Mouse (Mus musculus): Measurements from ENCODE around the gene Serpina9.
"Not testable (repeated sequence)": the region's sequence is repeated elsewhere in the genome, so short reads cannot be mapped to it uniquely, and the experiment has no call there.

Gene Serpina9

DNA sequence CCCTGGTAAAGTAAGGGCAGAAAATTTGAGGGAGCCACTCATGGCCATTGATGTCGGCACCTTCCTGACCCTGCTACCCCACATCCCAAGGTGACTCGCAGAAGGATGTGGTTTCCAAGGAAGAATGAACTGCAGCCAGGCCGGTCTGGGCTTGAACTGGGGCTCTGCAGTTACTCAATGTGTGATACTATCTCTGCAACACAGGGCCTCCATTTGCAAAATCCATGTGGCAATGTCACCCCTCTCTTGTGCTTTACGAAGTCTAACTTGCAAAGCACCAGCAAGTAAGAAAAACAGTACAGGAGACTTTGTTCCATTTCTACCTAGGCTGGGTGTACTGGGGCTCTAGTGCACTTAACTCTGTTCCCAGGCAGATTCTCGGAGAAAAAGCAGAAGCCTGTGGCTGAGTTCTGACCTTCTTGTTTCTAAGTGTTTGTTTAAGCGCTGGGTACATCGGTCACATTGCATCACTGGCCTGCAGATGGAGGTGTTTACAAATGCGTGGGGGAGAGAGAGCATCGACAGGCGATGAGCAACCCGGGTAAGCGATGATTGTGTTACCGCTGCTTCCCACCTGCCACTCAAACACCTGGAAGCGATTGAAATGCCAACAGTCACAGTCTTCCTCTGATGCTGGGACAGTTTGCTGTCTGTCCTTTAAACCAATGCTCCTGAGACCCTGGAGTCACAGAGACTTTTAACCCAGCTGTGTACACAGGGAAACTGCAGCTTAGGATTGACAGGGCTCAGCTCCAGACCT is 24.6 kb downstream of the Serpina9 start:
- no peak for DNase-seq

DNA sequence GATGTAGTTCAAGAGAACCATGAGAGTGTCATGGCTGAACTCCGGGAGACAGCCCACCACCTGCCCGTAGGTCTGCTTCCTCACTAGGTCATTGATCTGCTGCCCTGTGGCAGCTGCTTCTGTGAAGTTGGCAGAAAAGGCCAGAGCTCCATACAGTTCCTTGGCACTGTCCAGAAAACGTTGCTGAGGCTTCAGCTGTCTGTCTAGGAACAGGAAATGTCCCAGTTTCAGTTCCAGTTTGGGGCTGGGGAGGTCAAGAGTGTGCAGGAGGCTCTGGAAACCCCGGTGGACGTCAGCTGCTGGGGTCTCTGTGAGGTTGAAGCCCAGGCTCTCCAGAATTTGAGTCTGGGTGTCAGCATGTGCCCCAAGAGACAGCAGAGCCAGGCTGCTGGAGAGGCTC is 27.7 kb downstream of the Serpina9 start:
- no peak for DNase-seq

DNA sequence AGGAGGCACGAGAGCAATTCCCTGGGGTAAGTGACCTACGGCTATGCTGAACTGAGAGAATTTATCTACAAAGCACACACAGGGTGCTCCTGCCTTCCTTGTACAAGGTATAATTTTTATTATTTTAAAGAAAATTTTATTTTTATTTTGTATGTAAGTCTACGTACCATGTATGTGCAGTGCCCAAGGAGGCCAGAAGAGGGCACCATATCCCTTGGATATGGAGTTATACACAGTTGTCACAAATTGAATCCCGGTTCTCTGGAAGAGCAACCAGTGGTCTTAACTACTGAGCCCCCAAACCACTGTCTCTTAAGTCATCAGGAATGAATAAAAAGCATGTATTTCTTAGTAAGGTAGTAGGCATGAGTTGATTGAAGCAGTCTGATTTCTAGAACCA is 28.6 kb downstream of the Serpina9 start:
- peak; percentile 70 for DNase-seq

DNA sequence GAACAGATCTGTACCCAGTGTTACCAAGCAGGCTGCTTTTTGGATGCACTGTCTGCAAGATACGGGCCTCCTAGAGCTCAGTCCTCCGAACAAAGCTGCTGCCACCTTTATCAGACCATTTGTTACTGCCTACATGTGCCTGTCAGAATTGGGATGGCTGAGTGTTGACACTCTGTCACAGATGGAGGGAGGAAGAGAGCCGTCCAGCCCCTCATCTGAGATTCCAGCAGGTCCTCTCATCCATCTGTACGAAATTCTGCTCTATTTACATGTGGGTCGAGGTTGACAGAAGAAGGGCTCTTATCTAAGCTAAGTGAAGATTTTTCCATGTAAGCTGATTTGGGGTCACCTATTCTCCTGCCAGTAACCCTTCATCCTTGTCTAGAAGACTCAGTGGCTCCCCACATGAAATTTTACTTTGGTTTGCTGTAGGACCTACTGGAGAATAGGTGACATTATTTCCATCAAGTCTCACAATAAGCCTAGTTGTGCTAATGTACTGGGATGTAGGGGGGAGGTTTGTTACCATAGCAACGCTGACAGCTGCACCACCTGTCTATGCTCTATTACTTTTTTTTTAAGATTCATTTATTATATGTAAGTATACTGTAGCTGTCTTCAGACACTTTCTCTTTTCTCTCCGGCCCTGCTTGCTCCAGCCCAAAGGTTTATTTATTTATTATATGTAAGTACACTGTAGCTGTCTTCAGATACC is 31.8 kb downstream of the Serpina9 start:
- no peak for DNase-seq

DNA sequence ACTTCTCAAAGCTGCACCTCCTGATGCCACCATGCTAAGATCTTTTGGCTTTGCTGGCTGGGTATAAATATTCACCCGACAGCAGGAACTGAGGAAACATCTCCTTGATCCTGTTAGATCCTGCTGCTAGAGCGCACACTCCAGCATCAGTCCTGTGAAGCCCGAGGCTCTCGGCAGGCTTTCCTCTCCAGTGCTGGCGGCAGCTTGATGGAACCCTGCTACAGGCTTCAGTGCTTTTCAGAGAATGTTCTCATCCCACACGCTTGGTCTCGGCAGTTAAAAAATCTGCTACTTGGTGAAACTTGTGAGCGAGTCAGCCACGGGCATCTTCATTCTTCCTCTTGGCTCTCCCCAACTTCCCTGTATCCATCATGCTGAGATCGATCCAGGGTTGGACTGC is 35.3 kb downstream of the Serpina9 start:
- DNase-seq = no peak

DNA sequence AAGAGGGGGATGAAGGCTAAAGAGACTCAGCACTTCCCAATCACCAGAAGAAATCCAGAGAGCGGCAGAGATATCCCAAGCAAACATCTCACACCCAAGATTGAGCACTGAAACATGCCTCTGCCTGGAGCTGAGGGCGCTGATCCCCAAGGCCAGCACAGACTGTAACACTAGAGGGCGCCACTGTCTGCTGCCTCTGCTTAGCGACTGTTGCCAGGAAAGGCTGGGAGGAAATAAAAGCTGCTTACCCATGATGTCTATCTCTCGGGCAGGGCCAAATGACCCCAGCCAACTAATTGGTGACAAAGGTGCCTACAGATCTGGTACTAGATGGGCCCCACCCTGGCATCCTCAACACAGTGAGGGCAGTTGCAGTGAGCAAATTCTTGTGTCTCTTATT is 35.7 kb downstream of the Serpina9 start:
- DNase-seq = peak; percentile 32

DNA sequence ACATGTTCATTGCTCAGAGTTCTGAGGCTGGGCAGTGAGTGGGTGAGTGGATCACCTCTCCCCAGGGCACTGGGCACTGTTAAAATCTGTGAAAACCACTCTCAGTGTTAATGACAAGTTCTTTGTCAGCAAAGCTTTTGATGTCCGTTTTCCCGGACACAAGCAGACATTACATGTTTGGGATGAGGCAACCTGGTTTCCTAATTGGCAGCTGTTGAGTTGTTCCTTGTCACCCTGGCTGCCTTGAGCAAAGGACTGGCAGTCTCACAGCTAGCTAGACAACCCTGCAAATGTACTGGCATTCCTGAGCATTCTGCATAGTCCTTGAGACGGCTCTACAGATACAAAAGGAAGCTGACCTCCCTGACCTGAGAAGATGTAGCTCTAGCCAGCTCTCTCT is 36.5 kb downstream of the Serpina9 start:
- DNase-seq = no peak

DNA sequence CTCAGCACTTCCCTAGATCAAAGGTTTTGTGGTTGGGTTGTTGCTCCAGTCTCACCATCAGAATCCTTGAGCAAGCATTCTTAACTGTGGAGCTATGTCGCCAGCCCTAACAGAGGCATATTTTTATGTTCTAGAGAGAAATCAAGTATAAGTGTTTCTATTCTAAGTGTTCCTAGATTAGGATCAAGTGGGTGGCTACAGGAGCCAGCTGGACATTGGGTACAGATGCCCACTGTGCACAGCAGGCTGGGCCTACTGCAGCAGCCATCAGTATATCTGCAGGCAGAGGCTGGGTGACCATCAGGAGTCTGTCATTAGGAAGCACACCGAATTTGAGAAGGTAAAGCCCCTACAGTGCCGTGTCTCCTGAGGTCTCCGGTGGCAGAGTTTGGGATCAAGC is 42.5 kb downstream of the Serpina9 start:
- DNase-seq = no peak

DNA sequence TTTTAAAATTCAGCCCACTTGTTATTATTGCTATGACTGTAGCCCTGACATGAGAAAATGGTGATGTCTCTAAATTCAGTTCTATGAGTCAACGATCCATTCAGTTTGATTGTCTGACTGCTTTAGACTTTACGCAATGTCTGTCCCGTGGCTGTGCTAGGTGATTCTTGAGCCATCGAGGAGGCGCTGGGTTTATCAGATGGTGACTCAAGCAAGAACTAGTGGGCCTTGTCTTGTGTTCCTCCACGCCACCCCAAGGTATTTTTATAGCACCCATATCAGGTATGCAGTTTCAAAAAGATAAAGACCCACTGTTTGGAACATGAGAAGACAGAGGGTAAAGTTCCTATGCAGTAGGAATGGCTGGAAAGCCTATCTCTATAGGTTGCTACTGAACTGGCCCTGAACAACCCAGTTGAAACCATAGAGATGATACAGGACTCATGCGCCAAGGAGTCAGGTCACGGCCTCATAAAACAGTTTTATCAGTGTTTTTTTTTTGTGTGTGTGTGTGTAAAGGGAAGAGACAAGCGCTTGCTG is 43.9 kb downstream of the Serpina9 start:
- DNase-seq = no peak

DNA sequence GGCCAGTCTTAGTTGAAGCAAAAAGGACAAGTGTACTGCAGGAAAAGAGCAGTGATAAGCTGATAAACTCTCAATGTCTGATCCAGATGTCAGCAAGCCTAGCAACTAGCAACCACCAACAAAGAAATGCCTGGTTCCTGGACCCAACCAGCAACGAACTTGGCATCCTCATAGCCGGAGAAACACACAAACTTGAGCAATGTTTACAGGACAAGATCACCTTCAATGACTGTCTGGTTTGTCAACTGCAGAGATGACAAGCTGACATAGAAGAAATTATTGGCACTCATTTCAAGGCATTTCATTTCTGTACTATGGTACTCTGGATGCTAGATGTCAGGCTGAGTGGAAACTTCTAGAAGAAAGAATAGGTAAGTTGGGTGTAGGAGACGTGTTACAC is 46.8 kb downstream of the Serpina9 start:
- no peak for DNase-seq

DNA sequence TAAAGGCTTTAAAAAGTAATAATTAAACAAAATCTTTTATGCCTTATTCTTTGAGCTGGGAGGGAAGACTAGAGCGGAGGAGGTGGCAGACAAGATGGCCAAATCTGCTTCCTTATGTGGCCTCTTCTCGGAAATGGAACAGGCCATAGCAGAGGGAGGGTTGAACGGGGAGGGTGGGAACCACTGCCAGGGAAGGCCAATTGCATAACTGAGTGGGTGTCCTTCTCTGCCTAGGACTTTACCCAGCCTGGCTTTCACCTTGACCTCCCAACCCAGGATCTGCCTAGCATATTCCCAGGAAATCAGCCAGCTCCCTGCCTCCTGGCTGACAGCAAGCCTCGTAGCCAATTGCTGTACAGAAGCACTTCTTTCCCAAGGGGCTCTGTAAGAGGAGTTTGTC is 50.3 kb downstream of the Serpina9 start:
- DNase-seq = no peak

DNA sequence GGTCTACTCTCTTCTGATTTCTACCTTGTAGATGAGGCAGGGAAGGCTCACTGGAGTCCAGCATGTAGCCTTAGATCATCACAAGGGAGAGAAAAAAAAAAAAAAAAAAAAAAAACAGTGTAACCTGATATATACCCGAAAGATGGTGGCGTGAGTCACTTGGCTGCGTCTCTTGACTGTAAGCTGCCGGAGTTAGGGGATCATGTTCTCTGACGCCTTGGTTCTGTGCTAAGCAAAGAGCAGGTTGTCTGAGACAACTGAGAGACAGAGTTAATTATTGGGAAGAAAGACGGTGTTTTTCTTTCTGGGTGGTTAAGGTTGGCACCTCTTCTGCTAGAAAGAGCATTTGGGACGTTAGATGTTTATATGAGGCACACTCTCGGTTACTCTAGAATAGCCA is 50.7 kb downstream of the Serpina9 start:
- DNase-seq = no peak

DNA sequence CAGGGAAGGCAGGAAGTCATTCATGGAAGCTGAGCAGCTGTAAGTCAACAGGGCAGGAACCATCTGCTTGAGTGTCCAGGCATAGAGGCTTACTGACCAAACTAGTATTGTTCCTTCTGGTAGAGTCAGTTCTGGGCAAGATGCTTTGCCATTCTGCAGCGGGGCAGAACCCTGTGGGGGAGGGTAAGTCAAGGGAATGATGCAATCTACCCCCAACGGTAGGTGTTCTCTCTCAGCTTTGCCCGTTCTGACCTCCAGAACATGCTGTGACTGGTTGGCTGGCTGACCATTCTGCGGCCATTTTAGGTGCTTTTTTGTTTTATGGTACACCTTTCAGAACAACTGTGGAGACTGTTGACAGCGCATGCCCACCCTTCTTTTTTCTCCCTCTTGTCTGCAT is 51.2 kb downstream of the Serpina9 start:
- DNase-seq = no peak

DNA sequence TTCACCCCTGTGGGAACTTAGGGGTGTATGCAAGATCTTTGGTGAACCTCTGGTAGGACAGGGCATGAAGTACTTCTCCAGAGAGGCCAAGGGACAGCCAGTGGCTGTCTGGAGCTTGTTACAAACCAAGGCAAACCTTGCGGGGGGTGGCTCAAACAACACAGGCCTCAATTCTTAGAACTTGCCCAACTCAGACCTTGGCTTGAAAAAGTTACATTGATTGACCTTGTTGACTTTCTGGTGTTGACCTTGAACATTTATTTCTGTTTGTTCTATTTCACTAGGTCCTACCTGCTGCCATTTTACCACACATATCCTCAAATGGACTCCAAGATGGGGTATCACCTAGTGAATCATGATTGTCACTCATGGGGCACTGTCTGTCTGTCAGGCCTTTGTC is 51.8 kb downstream of the Serpina9 start:
- DNase-seq = no peak

DNA sequence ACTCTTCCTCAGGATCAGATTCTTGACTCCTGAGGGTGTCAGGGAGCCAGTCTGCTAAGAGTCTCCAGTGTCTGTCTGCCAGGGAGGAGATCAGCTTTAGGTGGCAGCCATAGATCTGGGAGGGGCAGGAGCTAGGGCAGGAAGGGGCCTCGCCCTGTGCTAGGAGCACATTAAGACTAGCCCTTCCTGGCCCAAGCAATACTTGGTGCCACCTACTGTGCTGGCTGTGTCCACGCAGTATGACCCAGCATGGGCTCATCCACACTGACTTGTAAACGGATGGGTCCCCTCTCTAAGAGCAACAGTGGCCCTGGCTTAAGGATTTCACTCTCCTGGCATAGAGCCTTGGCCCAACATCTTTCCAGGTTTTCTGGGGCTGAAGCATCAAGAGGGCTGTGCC is 54.8 kb downstream of the Serpina9 start, which contains the start of gene Serpina1e:
Gene Serpina1e (minus strand): TSS at position 178 of the 400 bp plus-strand sequence.
- no peak for DNase-seq

DNA sequence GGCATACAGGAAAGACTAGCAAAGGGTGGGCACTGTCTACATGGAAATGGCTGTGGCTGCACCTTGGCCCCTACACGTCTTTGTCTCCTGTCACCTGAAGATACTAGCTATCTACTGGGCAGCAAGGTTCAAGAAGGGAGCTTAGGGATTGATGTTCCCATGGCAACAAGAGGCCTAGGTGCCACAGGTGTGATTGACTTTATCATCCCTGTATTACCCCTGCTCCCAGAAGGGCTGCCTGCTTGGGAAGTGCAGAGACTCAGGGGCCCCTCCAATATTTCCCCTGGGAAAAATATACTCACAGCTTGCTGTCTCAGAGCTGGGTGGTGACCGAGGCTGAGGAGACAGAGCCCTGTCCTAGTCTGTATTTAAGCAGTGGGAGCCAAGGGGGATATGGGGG is 57.0 kb downstream of the Serpina9 start:
- not testable (repeated sequence) for DNase-seq

DNA sequence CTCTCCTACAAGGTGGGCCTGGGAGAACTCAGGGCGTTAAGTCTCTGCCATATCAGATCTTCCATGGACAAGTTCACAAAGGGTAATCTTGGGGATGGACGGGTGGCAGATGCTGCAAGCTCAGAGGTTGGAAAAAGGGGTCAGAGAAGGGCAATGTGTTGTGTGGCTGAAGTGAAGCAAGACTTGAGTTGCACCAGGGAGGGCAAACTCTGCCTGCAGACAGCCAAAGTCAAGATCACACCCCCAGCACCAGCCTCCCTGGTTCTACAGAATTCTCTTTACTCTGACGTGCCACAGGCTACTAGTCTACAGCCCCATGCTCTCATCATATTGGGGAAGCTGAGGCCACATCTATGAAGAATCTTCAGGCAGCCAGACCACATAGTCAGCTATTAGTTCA is 60.6 kb downstream of the Serpina9 start:
- not testable (repeated sequence) for DNase-seq

DNA sequence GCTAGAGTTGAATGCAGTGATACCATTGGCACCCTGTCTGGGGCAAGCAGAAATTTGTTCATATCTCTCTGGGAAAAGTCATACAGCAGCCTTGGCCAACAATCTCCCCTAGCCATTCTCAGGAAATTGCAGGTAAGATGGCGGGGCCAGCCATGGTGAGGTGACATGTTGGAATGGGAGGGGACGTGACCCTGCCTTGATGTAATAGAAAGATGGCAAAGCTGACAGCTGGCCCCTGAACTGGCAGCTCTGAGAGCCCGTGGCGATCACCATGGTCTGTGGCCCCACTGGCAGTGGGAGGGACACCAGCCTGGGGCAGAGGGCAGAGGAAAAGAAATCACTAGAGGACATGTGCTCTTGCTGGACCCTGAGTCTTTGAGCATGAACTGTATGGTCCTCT is 67.3 kb downstream of the Serpina9 start:
- no peak for DNase-seq

Measured in lung, postnatal 14 days (tissue).